ENCODE assay signal across 9 mouse cellular contexts in the genomic region with DNA sequence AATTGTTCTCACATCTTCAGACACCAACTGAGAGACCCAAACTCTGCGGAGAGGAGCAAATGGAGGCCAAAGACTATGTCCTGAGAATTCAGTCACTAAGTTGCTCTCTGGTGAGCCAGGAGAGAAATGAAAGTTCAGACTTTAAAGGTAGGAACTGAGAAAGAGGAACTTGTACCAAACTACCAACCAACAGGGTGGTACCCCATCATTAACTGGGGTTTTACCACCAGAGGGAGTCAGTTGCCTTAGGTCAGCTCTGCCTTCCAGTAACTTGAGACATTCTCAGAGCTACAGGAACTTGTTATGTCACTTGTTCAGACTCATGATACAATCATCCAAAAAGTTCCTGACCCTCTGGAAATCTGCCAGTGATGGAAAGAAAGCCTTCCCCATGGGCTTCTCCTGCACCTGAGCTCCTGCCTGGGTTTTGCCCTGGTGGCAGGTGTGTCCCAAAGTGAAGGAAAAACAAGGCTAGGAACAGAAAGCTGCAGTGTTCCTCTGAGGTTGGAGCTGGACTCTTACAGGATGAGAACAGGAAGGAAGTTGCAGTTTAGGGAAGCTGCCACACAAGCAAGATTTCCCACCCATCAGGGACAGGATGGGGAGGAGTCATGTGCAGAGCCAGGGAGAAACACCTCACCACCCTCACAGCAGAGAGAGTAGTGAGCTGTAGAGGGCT. TPM values are rescaled to one million over a fixed set of nuclear protein-coding genes. Genes with fewer than 3 reads are reported as not detected.
DNase-seq lines count a peak whose midpoint lies in the region; ATAC-seq and TF ChIP-seq lines count a peak whose summit lies in the region.
"Had no signal": no experiment of that assay in that cellular context is flagged by ENCODE, and none has a peak within 500 bp of the region (broad histone marks: within the 10 kb centered on the region; RNA-seq: fewer than 3 reads in every experiment).

TSS of gene Trim30b (minus strand) at position 149 of the 679 bp plus-strand sequence.

- H3K27me3 ChIP-seq in midbrain, embryonic 14.5 days (ENCODE audit: control insufficient read depth, insufficient read depth, low read length) = no peaks in the 10 kb centered on the region
- H3K27me3 ChIP-seq in midbrain, embryonic 11.5 days (ENCODE audit: control insufficient read depth, insufficient read depth, low read length) = no peaks in the 10 kb centered on the region
- no peaks in the 10 kb centered on the region for H3K27me3 ChIP-seq in lung, postnatal 0 days (replicated peaks; ENCODE audit: insufficient read depth, low read length)
- no peaks in the 10 kb centered on the region for H3K27me3 ChIP-seq in midbrain, embryonic 13.5 days
- no peaks in the 10 kb centered on the region for H3K27me3 ChIP-seq in cerebellum, adult 2 months (ENCODE audit: control insufficient read depth, insufficient read depth, low read length)

- 0 out of 2 replicates have a peak, but pooled peaks have one; percentile 24 for TF ChIP-seq EP300 in lung, postnatal 0 days (IDR thresholded peaks at IDR 0.05)

- no peaks in the 10 kb centered on the region for H3K4me1 ChIP-seq in midbrain, embryonic 14.5 days (ENCODE audit: control insufficient read depth, insufficient read depth, low read length)
- H3K4me1 ChIP-seq in midbrain, embryonic 11.5 days (ENCODE audit: control insufficient read depth, insufficient read depth, low read length) = no peaks in the 10 kb centered on the region
- no peaks in the 10 kb centered on the region for H3K4me1 ChIP-seq in lung, postnatal 0 days (ENCODE audit: insufficient read depth, low read depth, low read length)
- no peaks in the 10 kb centered on the region for H3K4me1 ChIP-seq in midbrain, embryonic 13.5 days (replicated peaks)
- no peaks in the 10 kb centered on the region for H3K4me1 ChIP-seq in cerebellum, adult 2 months (ENCODE audit: control insufficient read depth, insufficient read depth, low read length)

- TF ChIP-seq POLR2A in cerebellum, adult 2 months (IDR thresholded peaks at IDR 0.05; ENCODE audit: borderline replicate concordance, insufficient read depth, low read length) = no peak

- no peak within 1 kb of the TSS for H3K4me2 ChIP-seq in midbrain, embryonic 14.5 days (ENCODE audit: low read length)
- no peak within 1 kb of the TSS for H3K4me2 ChIP-seq in midbrain, embryonic 11.5 days
- no peak within 1 kb of the TSS for H3K4me2 ChIP-seq in lung, postnatal 0 days (replicated peaks; ENCODE audit: low read depth, low read length)
- H3K4me2 ChIP-seq in midbrain, embryonic 13.5 days (replicated peaks) = no peak within 1 kb of the TSS

- 71% methylated on average over 1 of the region's 1 CpGs for WGBS in midbrain, embryonic 14.5 days
- 74% methylated on average over 1 of the region's 1 CpGs for WGBS in midbrain, embryonic 11.5 days
- 64% methylated on average over 1 of the region's 1 CpGs for WGBS in lung, postnatal 0 days
- 64% methylated on average over 1 of the region's 1 CpGs for WGBS in midbrain, embryonic 13.5 days
- 57% methylated on average over 1 of the region's 1 CpGs for WGBS in cerebellum, adult 2 months

- no peak within 1 kb of the TSS for H3K9ac ChIP-seq in midbrain, embryonic 14.5 days (replicated peaks; ENCODE audit: low read length)
- no peak within 1 kb of the TSS for H3K9ac ChIP-seq in midbrain, embryonic 11.5 days (ENCODE audit: low read length)
- no peak within 1 kb of the TSS for H3K9ac ChIP-seq in lung, postnatal 0 days (replicated peaks; ENCODE audit: low read depth)
- H3K9ac ChIP-seq in midbrain, embryonic 13.5 days (replicated peaks) = no peak within 1 kb of the TSS

- no peak within 1 kb of the TSS for H3K27ac ChIP-seq in midbrain, embryonic 14.5 days (replicated peaks; ENCODE audit: low read depth, low read length)
- no peak within 1 kb of the TSS for H3K27ac ChIP-seq in midbrain, embryonic 11.5 days (ENCODE audit: low read depth, low read length)
- H3K27ac ChIP-seq in lung, postnatal 0 days (ENCODE audit: low read length) = no peak within 1 kb of the TSS
- H3K27ac ChIP-seq in midbrain, embryonic 13.5 days = no peak within 1 kb of the TSS
- H3K27ac ChIP-seq in cerebellum, adult 2 months (ENCODE audit: insufficient read depth, low read length) = no peak within 1 kb of the TSS

- TF ChIP-seq CTCF in lung, postnatal 0 days (IDR thresholded peaks at IDR 0.05) = peak; percentile 44
- TF ChIP-seq CTCF in cerebellum, adult 2 months (IDR thresholded peaks at IDR 0.05; ENCODE audit: borderline replicate concordance, insufficient read depth, low read depth, low read length) = no peak

- H3K36me3 ChIP-seq in midbrain, embryonic 14.5 days (ENCODE audit: control insufficient read depth, insufficient read depth, low read length) = no peaks in the 10 kb centered on the region
- no peaks in the 10 kb centered on the region for H3K36me3 ChIP-seq in midbrain, embryonic 11.5 days (ENCODE audit: control insufficient read depth, insufficient read depth, low read length)
- no peaks in the 10 kb centered on the region for H3K36me3 ChIP-seq in lung, postnatal 0 days (ENCODE audit: insufficient read depth, low read length)
- H3K36me3 ChIP-seq in midbrain, embryonic 13.5 days = no peaks in the 10 kb centered on the region

- no peak within 1 kb of the TSS for H3K4me3 ChIP-seq in midbrain, embryonic 14.5 days (replicated peaks; ENCODE audit: low read depth, low read length)
- no peak within 1 kb of the TSS for H3K4me3 ChIP-seq in midbrain, embryonic 11.5 days (ENCODE audit: low read depth, low read length)
- H3K4me3 ChIP-seq in lung, postnatal 0 days (ENCODE audit: low read depth, low read length) = no peak within 1 kb of the TSS
- no peak within 1 kb of the TSS for H3K4me3 ChIP-seq in midbrain, embryonic 13.5 days (replicated peaks)
- H3K4me3 ChIP-seq in cerebellum, adult 2 months (replicated peaks; ENCODE audit: insufficient read depth, low read depth, low read length) = no peak within 1 kb of the TSS
- H3K4me3 ChIP-seq: erythroblast, embryonic 14.5 days had no signal

- no peaks in the 10 kb centered on the region for H3K9me3 ChIP-seq in midbrain, embryonic 14.5 days (ENCODE audit: control insufficient read depth, low read length)
- H3K9me3 ChIP-seq in midbrain, embryonic 11.5 days (ENCODE audit: control insufficient read depth, low read length) = no peaks in the 10 kb centered on the region
- no peaks in the 10 kb centered on the region for H3K9me3 ChIP-seq in lung, postnatal 0 days (ENCODE audit: low read length)
- no peaks in the 10 kb centered on the region for H3K9me3 ChIP-seq in midbrain, embryonic 13.5 days

- peak; percentile 1 for DNase-seq in midbrain, embryonic 14.5 days
- DNase-seq in midbrain, embryonic 11.5 days (ENCODE audit: low spot score, missing footprints) = no peak
- peak; percentile 51 for DNase-seq in lung, postnatal 0 days (ENCODE audit: low spot score)
- DNase-seq in thymus, postnatal 25 days = peak; percentile 30
- no peak for DNase-seq in cerebellum, adult 2 months
- no peak for DNase-seq in layer of hippocampus, postnatal 10 days (ENCODE audit: low spot score in 2 of 2)

- no peak for ATAC-seq in midbrain, embryonic 14.5 days (ENCODE audit: low FRiP score, low TSS enrichment)
- no peak for ATAC-seq in midbrain, embryonic 11.5 days (ENCODE audit: low FRiP score)
- peak; percentile 98 for ATAC-seq in common myeloid progenitor, adult 5-6 weeks (replicated peaks; ENCODE audit: low read depth, poor library complexity, severe bottlenecking)
- ATAC-seq in lung, postnatal 0 days = peak; percentile 85
- no peak for ATAC-seq in midbrain, embryonic 13.5 days

RNA-seq across cellular contexts. Expression of gene Trim30b, which starts in this region (rescaled TPM):
- 0.07 TPM in 1 of 2 replicates, not detected in the other for polyA plus RNA-seq in midbrain, embryonic 14.5 days (2014; fragmentation: Nextera tagmentation; extraction: Ambion mirVana)
- not detected in 2 replicates for polyA plus RNA-seq in midbrain, embryonic 11.5 days (2014; fragmentation: Nextera tagmentation; extraction: Ambion mirVana)
- total RNA-seq in common myeloid progenitor, adult 5-6 weeks (2017) = 0.53 and 1.6 TPM in 2 replicates
- polyA plus RNA-seq in lung, postnatal 0 days (2015; fragmentation: Nextera tagmentation; extraction: Ambion mirVana) = 0.52 and 0.75 TPM in 2 replicates
- not detected in 2 replicates for polyA plus RNA-seq in midbrain, embryonic 13.5 days (2015; fragmentation: Nextera tagmentation; extraction: Ambion mirVana)
- 0.03 and 0.11 TPM in 2 replicates for polyA plus RNA-seq in cerebellum, adult 2 months (2012; rRNA removed)
- total RNA-seq in layer of hippocampus, postnatal 10 days (2021) = not detected
- polyA plus RNA-seq: erythroblast, embryonic 14.5 days had no signal

Comparison
In these comparisons a context has a peak if more than half of its experiments do, and no peak if none do; other contexts are left out.
1. Peak in DNase-seq in midbrain, embryonic 14.5 days; RNA of the gene not detected or under 1 TPM.
2. Peak in DNase-seq and ATAC-seq in lung, postnatal 0 days; RNA of the gene not detected or under 1 TPM.